Mouse (Mus musculus) stomach, postnatal 0 days (tissue): ENCODE measurements at regions not wholly inside any gene's neighbourhood (a gene's known extent, or its start where the extent isn't known, plus 50 kb on each side); places are given as distances from the start of the nearest gene placed in this dataset.

Source experiments
- CTCF ChIP-seq: IDR thresholded peaks from 2 replicates; pipeline ENCODE4 v1.5.1; 2016; ENCODE audit warnings: antibody characterized with exemption, low read depth, mild to moderate bottlenecking, moderate library complexity
- EP300 ChIP-seq: optimal IDR thresholded peaks from 2 replicates; pipeline ENCODE3; 2016; ENCODE audit warnings: antibody characterized with exemption

DNA sequence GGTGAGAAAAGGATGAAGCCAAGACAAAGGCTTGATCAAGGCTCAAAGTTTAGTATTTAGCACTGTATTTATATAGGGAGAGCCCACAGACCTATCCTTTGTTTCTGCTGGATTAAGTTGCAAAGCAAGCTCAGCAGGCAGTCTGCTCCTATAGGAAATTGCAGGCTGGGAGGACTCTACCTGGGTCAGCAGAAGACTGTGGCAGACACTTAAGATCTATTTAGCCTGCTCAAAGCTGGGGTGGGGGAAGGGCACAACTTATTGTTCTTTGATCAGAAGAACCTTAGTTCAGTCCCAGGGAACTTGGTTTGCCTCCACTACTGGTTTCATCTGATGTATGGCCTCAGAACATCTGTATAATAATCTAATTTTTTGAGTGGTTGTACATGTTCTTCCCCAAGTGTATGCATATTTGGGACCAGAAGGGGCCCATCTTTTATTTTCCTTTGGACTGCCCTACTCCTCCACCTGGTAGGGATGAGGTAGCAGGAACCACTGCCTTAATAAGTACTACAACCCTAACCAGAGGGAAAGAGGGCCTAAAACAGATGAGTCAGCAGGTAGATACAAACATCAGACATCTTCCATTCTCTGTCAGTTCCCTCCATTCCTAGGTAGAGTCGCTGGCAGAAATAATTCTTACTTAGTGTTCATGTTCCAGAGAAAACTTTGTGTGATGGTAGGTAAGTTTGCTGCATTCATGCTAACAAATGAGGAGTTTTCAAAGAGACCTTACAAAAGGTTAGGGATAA, 159.1 kb downstream of the Akr1d1 start:
- TF ChIP-seq CTCF (no peak), EP300 (no peak)
